Mouse (Mus musculus) MEL (cell line): ENCODE measurements around the gene Ptpra. TPM values are rescaled to one million over a fixed set of nuclear protein-coding genes. Genes with fewer than 3 reads are reported as not detected.

Experiments used
- DNase-seq: peaks from one replicate; pipeline ENCODE4 v3.0.0; 2011; ENCODE audit warnings: low read depth, low spot score
- H3K27ac ChIP-seq: 2 replicates; pipeline ENCODE4 v1.5.1; 2012; ENCODE audit warnings: low read depth, mild to moderate bottlenecking, control low read depth, low read length, moderate library complexity; ENCODE audit not compliant: control insufficient read depth
- H3K27me3 ChIP-seq, 2 experiments: fragments of 150-350 bp in 1 of 2; sonication (generic) in 1 of 2; 2 replicates each; pipeline ENCODE4 v1.6.1; 2012; ENCODE audit warnings: low read length in 2 of 2, mild to moderate bottlenecking in 2 of 2, improper control_type of control experiment in 1 of 2, moderate library complexity in 1 of 2; ENCODE audit not compliant: insufficient read depth in 2 of 2, control insufficient read depth in 1 of 2
- H3K36me3 ChIP-seq, 2 experiments: 2 replicates each; pipeline ENCODE4 v1.6.1; 2012 to 2014; ENCODE audit warnings: low read length in 2 of 2, improper control_type of control experiment in 1 of 2, inconsistent platforms in 1 of 2, mild to moderate bottlenecking in 1 of 2; ENCODE audit not compliant: insufficient read depth in 2 of 2, control insufficient read depth in 1 of 2
- H3K4me1 ChIP-seq, 2 experiments: fragments of 150-350 bp in 1 of 2; sonication (generic) in 1 of 2; 2 replicates each; pipeline ENCODE4 v1.6.1; 2012; ENCODE audit warnings: low read length in 2 of 2, improper control_type of control experiment in 1 of 2, mild to moderate bottlenecking in 1 of 2; ENCODE audit not compliant: insufficient read depth in 2 of 2, control insufficient read depth in 1 of 2
- H3K4me3 ChIP-seq, 2 experiments: fragments of 150-350 bp in 1 of 2; sonication (generic) in 1 of 2; 2 replicates each; pipeline ENCODE4 v1.5.1; 2012; ENCODE audit warnings: low read depth in 2 of 2, low read length in 2 of 2, mild to moderate bottlenecking in 2 of 2, moderate library complexity in 2 of 2, control low read depth in 1 of 2, improper control_type of control experiment in 1 of 2; ENCODE audit not compliant: control insufficient read depth in 1 of 2, insufficient read depth in 1 of 2
- H3K79me2 ChIP-seq: 2 replicates; pipeline ENCODE4 v1.6.1; 2012; ENCODE audit warnings: mild to moderate bottlenecking, low read length, moderate library complexity; ENCODE audit not compliant: control insufficient read depth, poor library complexity, insufficient read depth
- H3K9ac ChIP-seq: 2 replicates; pipeline ENCODE4 v1.6.1; 2012; ENCODE audit warnings: low read depth, mild to moderate bottlenecking, control low read depth, low read length, moderate library complexity; ENCODE audit not compliant: control insufficient read depth, poor library complexity, severe bottlenecking
- H3K9me3 ChIP-seq: fragments of 150-350 bp; sonication (generic); replicated peaks from 2 replicates; pipeline ENCODE4 v1.6.1; 2012; ENCODE audit warnings: mild to moderate bottlenecking, low read length, improper control_type of control experiment, moderate library complexity; ENCODE audit not compliant: insufficient read depth
- BHLHE40 ChIP-seq: IDR thresholded peaks from 2 replicates; pipeline ENCODE4 v1.6.1; 2012; ENCODE audit warnings: low read depth, mild to moderate bottlenecking, inconsistent platforms, low read length, improper control_type of control experiment, borderline replicate concordance
- CHD1 ChIP-seq: IDR thresholded peaks from 2 replicates; pipeline ENCODE4 v1.6.1; 2012; ENCODE audit warnings: low read depth, mild to moderate bottlenecking, inconsistent platforms, low read length, improper control_type of control experiment
- E2F4 ChIP-seq: IDR thresholded peaks from 2 replicates; pipeline ENCODE4 v1.6.1; 2011; ENCODE audit warnings: low read depth, low read length, improper control_type of control experiment, borderline replicate concordance
- ETS1 ChIP-seq: IDR thresholded peaks from 2 replicates; pipeline ENCODE4 v1.6.1; 2012; ENCODE audit warnings: low read depth, mild to moderate bottlenecking, inconsistent platforms, low read length, improper control_type of control experiment, moderate library complexity
- JUND ChIP-seq: IDR thresholded peaks from 2 replicates; pipeline ENCODE4 v1.6.1; 2011; ENCODE audit warnings: low read depth, mild to moderate bottlenecking, improper control_type of control experiment, low read length
- MAX ChIP-seq: IDR thresholded peaks from 2 replicates; pipeline ENCODE4 v1.6.1; 2011; ENCODE audit warnings: low read length, improper control_type of control experiment
- MEF2A ChIP-seq: IDR thresholded peaks from 2 replicates; pipeline ENCODE4 v1.6.1; 2014; ENCODE audit warnings: low read depth, mild to moderate bottlenecking, inconsistent platforms, low read length, improper control_type of control experiment; ENCODE audit not compliant: poor library complexity, insufficient replicate concordance, severe bottlenecking; ENCODE audit errors: extremely low read depth
- MYB ChIP-seq: IDR thresholded peaks from 2 replicates; pipeline ENCODE4 v1.6.1; 2011; ENCODE audit warnings: mild to moderate bottlenecking, low read depth, low read length, improper control_type of control experiment
- MYC ChIP-seq: IDR thresholded peaks from 2 replicates; pipeline ENCODE4 v1.6.1; 2011; ENCODE audit warnings: low read depth, mild to moderate bottlenecking, low read length, improper control_type of control experiment, moderate library complexity
- NELFE ChIP-seq: IDR thresholded peaks from 2 replicates; pipeline ENCODE4 v1.6.1; 2011; ENCODE audit warnings: low read depth, low read length, improper control_type of control experiment
- POLR2A ChIP-seq, 2 experiments: IDR thresholded peaks; 2 replicates each; pipeline ENCODE4 v1.6.1; 2011 to 2012; ENCODE audit warnings: low read length in 2 of 2, mild to moderate bottlenecking in 2 of 2, control low read depth in 1 of 2, improper control_type of control experiment in 1 of 2, low read depth in 1 of 2, moderate library complexity in 1 of 2; ENCODE audit not compliant: control insufficient read depth in 1 of 2, insufficient read depth in 1 of 2, poor library complexity in 1 of 2
- SIN3A ChIP-seq: IDR thresholded peaks from 2 replicates; pipeline ENCODE4 v1.6.1; 2012; ENCODE audit warnings: low read length, improper control_type of control experiment, inconsistent platforms
- SMC3 ChIP-seq: IDR thresholded peaks from 2 replicates; pipeline ENCODE4 v1.6.1; 2011; ENCODE audit warnings: low read depth, low read length, improper control_type of control experiment
- TAL1 ChIP-seq: IDR thresholded peaks from 2 replicates; pipeline ENCODE4 v1.6.1; 2012; ENCODE audit warnings: mild to moderate bottlenecking, inconsistent platforms, low read length, moderate library complexity, mixed read lengths
- TCF12 ChIP-seq: IDR thresholded peaks from 2 replicates; pipeline ENCODE4 v1.6.1; 2014; ENCODE audit warnings: low read depth, mild to moderate bottlenecking, inconsistent platforms, low read length, improper control_type of control experiment, moderate library complexity
- USF2 ChIP-seq, 2 experiments: IDR thresholded peaks; 2 replicates each; pipeline ENCODE4 v1.6.1; 2011 to 2012; ENCODE audit warnings: improper control_type of control experiment in 2 of 2, low read length in 2 of 2, borderline replicate concordance in 1 of 2, inconsistent platforms in 1 of 2, low read depth in 1 of 2, mild to moderate bottlenecking in 1 of 2; ENCODE audit not compliant: insufficient read depth in 1 of 2
- ZC3H11A ChIP-seq: IDR thresholded peaks from 2 replicates; pipeline ENCODE4 v1.6.1; 2012; ENCODE audit warnings: low read depth, mild to moderate bottlenecking, inconsistent platforms, low read length, improper control_type of control experiment
- ZKSCAN1 ChIP-seq: IDR thresholded peaks from 2 replicates; pipeline ENCODE4 v1.6.1; 2012; ENCODE audit warnings: low read depth, mild to moderate bottlenecking, inconsistent platforms, low read length, improper control_type of control experiment, moderate library complexity
- ZMIZ1 ChIP-seq: IDR thresholded peaks from 2 replicates; pipeline ENCODE4 v1.6.1; 2012; ENCODE audit warnings: low read depth, mild to moderate bottlenecking, inconsistent platforms, low read length, improper control_type of control experiment, moderate library complexity
- ZNF384 ChIP-seq: IDR thresholded peaks from 2 replicates; pipeline ENCODE4 v1.6.1; 2012; ENCODE audit warnings: low read depth, mild to moderate bottlenecking, inconsistent platforms, low read length, improper control_type of control experiment
- polyA plus RNA-seq, 2 experiments: library from polyadenylated mRNA; stranded (reverse) in 1 of 2; unstranded in 1 of 2; fragments of >175 nt in 1 of 2; fragments of >200 nt in 1 of 2; gene quantifications; 2 replicates each; pipeline versions ENCODE4 v1.2.1 to v1.2.4; 2012; ENCODE audit warnings: low replicate concordance in 2 of 2, low read depth in 1 of 2; ENCODE audit not compliant: insufficient read length in 2 of 2, insufficient read depth in 1 of 2, missing spikeins in 1 of 2
- total RNA-seq: library from RNA; depleted of rRNA; stranded (reverse); fragments of 300-350 nt; gene quantifications from 2 replicates; pipeline ENCODE4 v1.2.3, GENCODE M21; 2012

The Ptpra gene
- total and polyA plus RNA-seq, 3 experiments = 28.1 to 68.3 TPM; not detected in 1

DNA sequence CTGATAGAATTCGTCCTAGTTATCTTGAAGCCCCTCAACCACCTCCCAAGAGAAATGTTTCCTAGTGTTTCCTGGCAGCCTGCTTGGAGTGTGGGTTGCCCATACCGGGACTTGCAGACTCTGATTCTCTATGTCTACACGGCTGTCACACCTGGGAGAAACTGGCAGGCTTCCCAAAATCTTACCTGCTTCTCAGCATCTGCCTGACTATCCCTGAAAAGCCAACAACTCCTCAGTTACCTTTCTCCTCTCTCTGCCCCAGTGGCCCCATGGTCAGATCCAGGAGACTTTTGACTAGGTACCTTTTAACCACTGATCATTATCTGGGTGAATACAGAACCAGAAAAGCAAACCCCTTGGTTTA lies 1.6 kb downstream of the Ptpra start:
- Histone ChIP-seq H3K9me3 (no peaks in the 10 kb centered on the region), H3K27ac (no peak overlapping the region), H3K79me2 (peaks cover 39% of the 10 kb centered on the region), H3K36me3 (peaks cover 0 to 40% of the 10 kb centered on the region in 2 experiments; a peak in 2 of 4 replicates), H3K4me3 (peak overlapping the region in 1 of 2 experiments; percentile 97; a peak in 2 of 4 replicates), H3K4me1 (peaks cover 19 to 32% of the 10 kb centered on the region in 2 experiments), H3K27me3 (no peaks in the 10 kb centered on the region), H3K9ac (no peak overlapping the region)
- no peak for DNase-seq
- TF ChIP-seq CHD1 (no peak), MAX (no peak), NELFE (no peak), ZMIZ1 (no peak), MEF2A (no peak), ZC3H11A (no peak), MYC (no peak), ZKSCAN1 (no peak), E2F4 (no peak), POLR2A (IDR thresholded peaks at IDR 0.05; ENCODE audit: control insufficient read depth in 1 of 2, insufficient read depth in 1 of 2, low read depth in 1 of 2, low read length in 2 of 2, poor library complexity in 1 of 2) (no peak), ZNF384 (no peak)
- TF ChIP-seq, all 39 proteins: peak for 0

DNA sequence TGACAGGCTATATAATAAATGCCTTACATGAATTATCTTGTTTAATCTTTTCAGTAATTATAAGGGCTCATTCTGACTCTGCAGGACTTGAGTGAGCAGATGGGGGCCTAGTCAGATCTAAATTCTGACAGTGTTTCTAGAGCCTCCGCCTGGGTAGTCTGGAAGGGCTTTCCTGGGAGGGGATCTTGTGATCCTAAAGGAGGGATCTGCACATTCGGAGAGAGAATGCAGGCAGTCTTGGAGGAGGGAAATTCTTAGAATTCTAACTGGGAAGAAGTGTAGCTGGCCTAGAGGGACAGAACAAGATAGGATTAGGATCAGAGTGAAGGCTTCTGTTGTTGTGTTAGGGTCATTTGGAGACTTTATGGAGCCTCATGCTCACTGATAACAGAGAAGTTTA lies 2.2 kb downstream of the Ptpra start:
- H3K27ac ChIP-seq = no peak overlapping the region
- TF ChIP-seq POLR2A (IDR thresholded peaks at IDR 0.05; ENCODE audit: control insufficient read depth in 1 of 2, insufficient read depth in 1 of 2, low read depth in 1 of 2, low read length in 2 of 2, poor library complexity in 1 of 2) (no peak), BHLHE40 (no peak), ZMIZ1 (no peak), MAX (no peak), TAL1 (no peak), ZC3H11A (no peak), SIN3A (no peak), USF2 (IDR thresholded peaks at IDR 0.05; ENCODE audit: borderline replicate concordance in 1 of 2, insufficient read depth in 1 of 2, low read depth in 1 of 2, low read length in 2 of 2) (no peak), JUND (no peak), MYB (no peak), ETS1 (no peak), SMC3 (no peak), TCF12 (no peak)
- DNase-seq = no peak
- H3K9ac ChIP-seq = no peak overlapping the region
- H3K79me2 ChIP-seq = peaks cover 39% of the 10 kb centered on the region
- H3K36me3 ChIP-seq = peaks cover 0 to 40% of the 10 kb centered on the region in 2 experiments; a peak in 3 of 4 replicates
- no peaks in the 10 kb centered on the region for H3K27me3 ChIP-seq
- peaks cover 19 to 32% of the 10 kb centered on the region in 2 experiments for H3K4me1 ChIP-seq
- no peaks in the 10 kb centered on the region for H3K9me3 ChIP-seq
- H3K4me3 ChIP-seq = peak overlapping the region in 1 of 2 experiments; percentile 23; a peak in 1 of 4 replicates
